Mouse (Mus musculus): ENCODE data around the gene Crtac1.

Crtac1 gene

DNA sequence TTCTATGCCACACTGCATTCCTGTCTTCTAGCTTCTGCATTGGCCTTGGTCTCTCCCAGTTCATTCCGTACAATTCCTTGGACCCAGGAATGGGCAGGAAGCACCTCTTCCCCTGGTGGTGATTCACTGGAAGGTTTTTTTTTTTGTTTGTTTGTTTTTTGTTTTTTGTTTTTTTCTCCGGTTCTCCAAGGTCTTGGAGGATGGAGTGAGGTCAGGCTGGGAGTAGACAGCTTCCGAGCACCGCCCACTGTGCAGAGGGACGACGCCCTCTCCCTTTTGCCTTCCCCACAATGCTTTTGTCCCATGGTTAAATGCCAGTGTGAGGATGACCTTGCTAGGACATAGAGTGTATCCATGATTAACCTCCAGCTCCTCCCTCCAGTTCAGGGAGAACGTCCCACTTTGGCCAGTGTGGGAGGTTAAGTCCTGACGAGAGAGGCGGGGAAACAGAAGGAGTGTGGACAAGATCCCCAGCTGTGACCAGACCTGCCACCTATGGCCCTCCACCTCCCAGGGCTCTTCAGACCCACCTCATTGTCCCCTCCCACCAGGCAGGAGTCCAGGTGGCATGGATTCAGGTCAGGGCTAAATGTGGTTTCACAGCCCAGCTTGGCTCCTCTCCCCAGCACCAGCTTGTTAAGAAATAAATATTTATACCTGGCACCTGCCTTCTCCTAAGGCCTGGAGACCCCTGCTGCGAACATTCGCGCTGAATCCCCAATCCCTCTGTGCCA, 109.1 kb downstream of the Crtac1 start:
- DNase-seq: no peak

DNA sequence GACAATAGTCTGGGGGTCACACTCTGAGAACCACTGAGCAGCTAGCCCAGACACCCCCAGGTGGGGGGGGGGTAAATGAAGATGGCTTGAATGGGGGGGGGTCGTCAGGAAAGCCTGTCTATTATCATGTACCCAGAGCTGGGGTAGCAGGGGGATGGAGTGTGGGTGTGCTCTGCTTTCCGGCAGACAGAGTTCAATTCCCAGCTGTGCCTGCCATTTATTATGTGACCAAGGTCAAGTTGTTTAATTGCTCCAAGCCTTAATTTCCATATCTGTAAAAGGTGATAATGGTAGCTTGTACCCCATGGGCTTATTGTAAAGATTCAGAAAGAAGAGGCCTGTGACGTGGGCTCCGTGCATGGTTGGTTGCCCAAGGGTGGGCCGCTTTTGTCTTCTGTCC, 109.6 kb downstream of the Crtac1 start:
- no peak for DNase-seq

DNA sequence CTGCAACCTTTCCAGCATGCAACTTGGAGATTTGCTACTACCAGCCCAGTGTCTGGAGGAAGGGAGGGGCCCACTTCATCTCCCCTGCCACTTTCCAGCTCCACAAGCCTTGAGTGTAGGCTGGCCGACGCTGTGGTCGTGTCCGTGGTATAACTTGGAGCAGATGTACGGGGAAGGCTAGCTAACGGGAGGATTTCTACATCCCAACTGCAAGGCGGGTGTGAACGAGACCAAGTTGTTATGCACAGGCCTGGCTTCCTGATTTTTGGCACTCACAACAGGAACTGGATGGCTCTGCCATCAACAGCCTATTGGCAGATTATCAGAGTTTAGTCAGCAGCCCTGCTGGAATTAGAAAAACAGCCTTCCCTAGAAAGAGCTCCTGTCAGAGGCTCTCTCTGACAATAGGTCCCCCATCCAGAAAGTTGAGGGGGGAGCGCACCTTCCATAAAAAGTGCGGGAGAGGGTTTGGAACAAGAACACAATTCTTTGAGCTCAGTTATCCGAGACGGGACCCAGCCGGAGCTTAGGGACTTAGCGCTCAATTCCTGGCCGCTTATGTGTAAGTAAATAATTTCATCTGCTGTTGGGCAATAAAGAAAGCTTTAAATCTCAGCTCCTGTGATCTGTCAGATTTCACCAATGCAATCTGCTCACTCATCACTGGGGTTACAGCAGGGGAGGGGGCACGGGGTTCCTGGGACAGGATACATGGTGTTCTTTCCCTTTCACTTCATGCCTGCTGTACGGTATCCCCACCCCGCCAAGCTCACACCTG, 113.7 kb downstream of the Crtac1 start:
- DNase-seq: no peak

DNA sequence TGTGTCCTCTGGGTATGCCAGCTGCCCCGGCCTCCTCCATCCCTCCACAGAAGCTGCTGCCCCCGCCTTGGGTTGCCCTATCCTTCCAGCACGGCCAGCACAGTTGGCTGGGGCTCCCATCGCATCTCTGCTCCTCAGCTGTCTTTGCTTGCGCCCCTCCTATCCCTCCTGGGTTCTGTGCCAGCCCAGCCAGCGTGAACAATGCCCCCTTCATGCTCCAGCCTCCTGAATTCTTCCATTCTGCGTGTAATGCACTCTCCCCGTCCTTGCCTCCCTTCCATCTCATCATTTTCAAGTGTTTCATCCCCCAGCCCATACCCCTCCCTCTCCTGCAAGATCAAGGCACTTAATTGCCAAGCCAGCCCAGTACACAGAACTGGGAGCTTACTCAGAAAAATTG, 114.6 kb downstream of the Crtac1 start:
- DNase-seq: no peak

DNA sequence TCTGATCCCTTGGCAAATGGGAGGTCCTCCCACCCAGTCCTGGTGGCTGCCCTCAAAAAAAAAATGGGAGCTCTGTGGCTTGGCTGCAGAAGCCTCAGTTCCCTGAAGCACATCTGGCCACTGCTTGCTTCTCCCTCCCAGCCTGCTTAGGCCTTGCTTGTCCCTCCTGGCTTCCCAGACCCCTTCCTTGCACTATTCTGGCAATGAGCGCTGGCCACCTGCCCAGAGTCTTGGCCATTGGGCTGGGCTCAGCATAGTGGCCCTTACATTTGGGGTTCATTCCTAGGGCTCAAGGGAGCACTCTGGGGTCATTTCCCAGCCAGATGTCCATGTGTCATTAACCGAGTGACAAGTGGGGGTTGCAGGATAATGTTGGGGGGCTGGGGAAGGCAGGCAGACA, 115.1 kb downstream of the Crtac1 start:
- no peak for DNase-seq

DNA sequence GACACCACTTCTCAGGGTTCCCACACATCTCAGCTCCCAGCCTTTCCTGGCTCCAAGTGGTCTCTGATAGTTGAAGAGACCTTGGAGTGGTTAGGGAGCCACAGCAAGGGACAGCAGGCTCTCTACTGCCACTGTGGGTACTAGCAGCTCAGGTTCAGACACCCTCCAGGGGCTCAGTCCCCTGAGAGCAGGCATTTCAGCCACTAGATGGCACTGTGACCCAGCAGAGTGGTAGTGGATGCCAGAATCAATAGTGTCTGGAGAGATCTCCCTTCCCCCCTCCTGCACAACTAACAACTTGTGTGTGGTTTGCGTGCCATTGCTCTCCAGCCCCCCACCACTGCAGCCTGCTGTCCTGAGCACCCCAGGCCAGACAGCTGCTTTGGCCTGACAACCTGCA, 115.7 kb downstream of the Crtac1 start:
- peak; percentile 42 to 52 for DNase-seq

DNA sequence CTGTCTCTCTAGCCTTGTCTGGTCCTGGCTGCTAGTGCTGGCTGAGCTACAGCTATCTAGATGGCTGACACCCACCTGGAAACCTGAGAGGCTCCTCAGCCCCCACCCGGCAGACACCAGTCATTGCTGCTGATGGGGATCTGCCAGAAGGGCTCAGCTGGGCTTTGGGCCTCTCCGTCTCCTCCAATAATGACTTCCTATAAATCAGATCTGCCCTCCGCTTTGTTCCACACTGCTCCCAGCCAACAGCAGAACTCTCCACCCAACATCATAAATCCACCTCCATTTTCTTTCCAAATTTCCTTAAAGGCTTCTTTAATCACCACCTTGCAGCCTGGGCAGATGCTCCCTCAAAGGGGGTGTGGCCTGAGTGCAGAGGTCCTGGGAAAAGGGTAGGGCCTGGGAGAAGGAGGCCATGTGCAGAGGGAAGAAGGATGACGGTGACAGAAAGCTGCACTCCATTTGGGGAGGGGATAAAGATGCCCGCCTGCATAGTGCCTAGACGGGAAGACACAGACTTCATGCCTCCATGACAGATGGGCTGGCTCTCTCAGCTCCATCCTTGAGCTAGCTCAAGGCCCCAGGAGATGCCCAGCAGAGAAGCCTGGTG, 116.4 kb downstream of the Crtac1 start:
- DNase-seq: no peak

DNA sequence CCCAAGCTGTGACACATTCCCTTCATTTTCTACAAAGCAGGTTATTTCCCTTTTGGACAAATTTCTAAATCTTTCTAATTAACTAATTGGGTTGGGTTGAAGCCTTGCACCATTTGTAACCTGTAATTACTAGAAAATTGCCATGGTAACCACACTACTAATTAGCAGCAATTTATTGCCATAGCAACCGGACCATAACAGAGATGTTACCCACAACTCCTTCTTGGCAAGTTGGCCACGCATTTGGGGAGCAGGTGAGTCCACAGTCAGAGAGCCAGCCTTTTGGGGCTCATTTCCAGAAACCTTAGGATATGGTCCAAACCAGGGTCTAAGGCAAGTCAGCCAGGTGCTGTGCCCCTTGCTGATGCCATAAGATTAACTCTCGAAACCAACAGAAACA, 119.4 kb downstream of the Crtac1 start:
- no peak for DNase-seq

DNA sequence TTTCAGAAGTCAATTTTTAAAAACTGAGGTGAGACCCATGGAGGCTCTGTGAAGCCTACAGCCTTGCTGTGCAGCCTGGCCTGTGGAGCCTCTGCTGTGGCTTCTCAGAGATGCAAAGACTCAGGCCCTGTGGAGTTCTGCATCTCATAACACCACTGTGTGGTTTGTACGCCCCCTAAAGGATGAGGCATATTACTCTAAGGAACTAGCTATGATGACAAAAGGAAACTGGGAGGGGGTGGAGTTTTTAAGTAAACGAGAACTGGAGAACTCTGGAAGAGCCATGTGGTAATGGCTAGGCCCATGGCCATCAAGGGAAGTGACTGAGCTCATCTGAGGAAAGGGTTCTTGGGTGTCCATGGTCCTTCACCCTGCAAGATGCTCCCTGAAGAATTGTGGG, 120.3 kb downstream of the Crtac1 start:
- no peak for DNase-seq

DNA sequence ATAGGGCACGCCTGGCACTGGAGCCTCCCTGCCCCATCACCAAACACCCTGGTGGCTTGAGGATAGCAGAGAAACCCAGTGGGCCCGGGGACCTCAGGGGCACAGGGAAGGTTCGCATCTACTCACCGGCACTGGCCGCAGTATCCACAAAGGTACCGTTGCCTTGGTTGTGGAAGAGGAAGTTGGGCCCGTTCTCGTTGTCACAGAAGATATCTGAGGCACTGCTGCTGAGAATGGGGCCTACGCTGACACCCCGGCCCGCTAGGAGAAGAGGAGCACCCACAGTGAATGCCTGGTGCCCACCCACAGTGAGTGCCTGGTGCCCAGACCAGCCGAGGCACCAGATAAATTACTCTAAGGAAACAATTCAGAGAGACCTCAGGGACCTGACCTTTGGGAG, 122.7 kb downstream of the Crtac1 start:
- DNase-seq: no peak

DNA sequence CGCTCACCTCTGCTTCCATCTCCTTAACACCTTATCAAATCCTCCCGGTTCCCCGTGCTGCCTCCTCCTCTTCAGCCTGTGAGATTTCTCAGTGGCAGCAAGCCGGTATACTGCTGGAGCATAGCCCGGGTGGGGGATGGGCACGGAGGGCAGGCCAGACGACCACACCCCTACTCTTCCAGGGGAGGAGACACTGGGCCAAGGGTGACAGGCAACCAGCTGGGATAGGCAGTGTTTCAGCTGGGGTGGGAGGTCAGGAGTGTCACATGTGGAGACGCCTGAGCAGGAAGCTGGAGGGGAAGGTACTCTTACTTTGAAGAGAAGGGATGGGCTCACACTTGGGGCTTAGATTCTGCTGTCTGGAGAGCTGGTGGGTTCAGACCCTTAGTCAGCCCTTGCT, 124.6 kb downstream of the Crtac1 start:
- no peak for DNase-seq

DNA sequence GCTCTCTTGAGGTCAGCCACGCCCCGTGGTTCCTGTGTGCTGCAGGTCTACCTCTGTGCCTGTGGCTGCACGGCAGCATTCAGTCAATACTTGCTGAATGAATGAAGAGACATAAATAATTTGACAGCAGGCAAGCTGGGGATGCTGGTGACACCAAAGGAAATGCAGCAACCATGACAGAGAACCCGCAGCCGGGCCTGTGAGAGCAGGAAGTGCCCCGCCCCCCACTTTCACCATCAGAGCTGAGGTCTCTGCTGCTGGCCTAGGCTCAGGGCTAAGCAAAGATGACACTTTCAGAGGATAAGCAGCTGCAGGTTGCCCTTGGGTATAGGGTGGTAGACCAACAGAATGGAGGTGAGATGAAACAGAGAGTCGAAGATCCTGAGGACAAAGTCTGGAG, 125.4 kb downstream of the Crtac1 start:
- peak; percentile 22 to 36 for DNase-seq

DNA sequence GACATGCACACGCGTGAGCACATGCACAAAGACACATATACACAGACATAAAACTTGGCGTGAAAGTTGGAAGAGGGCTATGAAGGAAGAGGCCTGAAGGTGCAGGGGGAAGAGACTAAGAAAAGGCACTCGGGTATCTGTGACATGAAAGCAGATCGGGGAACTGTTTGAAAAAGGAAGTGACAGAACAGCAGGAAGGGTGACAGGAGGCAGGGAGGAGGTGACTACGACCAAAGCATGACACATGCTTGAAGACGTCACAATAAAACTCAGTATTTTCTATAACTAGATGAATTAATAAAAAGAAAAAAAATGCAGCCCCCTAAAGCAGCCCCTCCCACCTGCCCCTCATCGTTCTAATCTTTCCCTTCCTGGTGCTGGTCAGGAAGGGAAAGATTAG, 125.8 kb downstream of the Crtac1 start:
- no peak for DNase-seq

DNA sequence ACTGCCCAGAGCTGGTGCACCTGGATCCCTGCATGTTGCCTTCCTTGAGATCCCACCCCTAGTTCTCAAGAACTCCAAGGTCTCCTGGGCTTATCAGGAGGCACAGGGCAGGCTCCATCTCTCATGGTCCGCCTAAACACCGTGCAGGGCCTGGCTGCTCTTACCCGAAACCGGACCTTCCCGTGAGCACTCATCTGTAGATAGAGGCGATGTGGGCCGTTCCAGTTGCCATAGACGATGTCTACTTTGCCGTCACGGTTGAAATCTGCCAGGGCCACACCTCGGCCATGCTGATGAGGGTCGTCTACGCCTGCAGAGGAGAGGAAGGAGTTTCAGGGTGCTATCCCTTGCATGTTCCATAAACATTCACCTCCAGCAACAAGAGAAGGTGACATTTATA, 127.1 kb downstream of the Crtac1 start:
- no peak for DNase-seq

DNA sequence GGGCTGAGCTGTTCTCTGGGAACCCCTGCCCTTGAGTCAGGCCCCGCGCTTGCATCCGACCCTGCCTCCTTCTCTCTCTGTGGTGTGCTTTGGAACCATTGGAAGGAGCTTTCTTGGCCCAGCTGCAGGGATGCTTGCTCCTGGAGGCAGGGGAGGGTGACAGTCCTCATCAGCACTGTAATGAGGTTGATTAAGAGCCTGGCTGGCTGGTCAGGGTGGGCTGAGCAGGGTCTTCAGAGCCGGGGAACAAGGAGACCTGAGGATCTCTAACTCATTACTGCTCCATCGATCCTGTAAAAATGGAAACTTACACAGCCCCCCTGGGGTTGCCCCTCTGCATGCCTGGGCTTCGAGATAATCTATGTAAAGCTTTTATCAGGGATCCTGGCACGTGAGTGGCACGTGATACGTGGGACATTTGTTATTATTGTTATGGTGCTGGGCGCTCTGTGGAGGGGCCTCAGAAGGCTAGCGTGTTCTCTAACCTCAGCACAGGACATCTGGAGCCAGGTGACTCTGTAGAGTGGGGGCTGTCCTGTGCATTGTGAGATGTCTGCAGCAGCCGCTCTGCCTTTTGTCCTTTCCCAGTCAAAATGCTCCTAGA, 128.3 kb downstream of the Crtac1 start:
- no peak for DNase-seq

DNA sequence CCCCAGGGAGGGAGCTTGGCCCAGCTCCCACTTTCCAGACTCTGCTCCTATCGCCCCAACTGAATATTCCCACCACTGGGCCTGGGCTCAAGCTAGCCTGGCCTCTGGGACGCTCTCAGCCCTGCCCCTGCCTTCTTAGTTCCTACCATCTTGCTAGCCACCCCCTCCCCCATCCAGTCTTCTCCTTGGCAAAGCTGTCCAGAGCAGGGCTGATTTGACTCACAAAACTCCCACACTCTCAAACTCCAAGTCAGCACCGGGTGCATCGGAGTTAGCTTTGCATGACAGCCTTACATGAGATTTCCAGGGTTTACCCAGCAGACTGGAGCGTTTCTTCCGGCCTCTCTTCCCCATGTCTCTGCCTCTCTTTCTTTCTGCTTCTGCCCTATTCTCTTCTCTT, 138.4 kb downstream of the Crtac1 start:
- DNase-seq: no peak

DNA sequence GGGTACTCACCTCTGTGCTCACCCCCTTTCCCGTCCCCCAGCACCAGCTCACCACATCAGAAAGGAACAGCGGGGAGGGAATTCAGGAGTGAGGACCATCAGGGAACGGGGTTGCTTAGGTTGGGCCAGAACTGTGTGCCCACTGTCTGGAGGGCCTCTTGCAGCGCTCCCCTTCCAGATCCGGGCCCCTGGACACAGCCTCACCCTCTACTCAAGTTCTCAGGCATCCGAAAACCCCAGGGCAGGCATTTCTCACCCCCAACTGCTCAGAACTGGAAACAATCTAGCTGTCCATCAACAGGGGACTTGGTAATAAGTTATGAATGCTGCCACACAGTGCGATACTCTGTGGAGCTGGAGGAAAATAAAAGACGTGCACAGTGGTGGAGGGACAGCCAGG, 139.5 kb downstream of the Crtac1 start:
- no peak for DNase-seq

DNA sequence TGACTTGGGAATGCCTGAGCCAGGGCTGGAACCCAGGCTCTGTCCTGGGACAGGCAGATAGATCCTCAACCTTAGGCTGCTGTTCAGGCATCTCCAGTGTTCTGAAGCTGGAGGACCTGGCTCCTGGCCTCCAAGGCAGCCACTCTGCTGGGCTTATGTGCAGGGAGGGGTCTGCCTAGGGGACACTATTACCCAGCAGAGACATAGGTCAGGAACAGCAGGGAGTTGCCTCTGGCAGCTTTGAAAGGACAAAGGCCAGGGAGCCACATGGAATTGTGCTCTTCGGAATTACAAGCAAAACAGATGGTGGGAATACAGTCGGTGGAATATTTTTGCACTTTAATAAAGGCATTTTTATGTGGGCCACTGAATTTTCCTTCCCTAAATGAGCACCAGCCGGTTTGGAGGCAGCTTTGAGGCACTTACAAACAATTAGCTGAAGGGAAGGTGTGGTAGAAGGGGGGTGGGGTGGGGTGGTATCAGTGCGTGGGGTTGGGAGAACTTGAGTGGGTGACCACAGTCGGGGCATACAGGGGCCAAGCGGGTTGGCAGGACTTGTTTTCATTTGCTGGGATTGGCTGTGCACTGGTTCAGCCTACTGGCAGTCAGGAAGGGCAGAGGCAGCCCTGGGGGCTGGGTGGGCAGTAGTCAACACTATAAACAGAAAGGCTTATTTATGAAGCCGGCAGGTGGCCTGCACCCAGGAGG, 140.5 kb downstream of the Crtac1 start:
- no peak for DNase-seq

DNA sequence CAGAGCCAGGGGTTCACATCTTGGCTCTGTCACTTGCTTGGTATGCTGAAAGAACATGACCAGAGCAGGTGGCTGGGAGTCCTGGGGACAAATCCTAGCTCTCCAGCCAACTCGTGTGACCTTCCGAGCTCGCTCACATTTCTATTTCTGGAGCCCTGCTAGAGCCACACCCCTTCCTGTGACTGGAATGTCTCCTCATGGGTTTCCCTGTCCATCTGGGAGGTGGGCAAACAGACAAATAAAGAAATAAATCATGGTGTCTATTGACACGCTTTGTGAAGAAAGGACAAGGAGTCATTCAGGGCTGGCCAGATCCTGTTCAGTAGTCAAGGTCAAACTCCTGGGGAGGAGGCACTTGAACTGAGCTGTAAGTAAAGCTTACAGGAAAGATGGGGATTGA, 143.2 kb downstream of the Crtac1 start:
- no peak for DNase-seq

DNA sequence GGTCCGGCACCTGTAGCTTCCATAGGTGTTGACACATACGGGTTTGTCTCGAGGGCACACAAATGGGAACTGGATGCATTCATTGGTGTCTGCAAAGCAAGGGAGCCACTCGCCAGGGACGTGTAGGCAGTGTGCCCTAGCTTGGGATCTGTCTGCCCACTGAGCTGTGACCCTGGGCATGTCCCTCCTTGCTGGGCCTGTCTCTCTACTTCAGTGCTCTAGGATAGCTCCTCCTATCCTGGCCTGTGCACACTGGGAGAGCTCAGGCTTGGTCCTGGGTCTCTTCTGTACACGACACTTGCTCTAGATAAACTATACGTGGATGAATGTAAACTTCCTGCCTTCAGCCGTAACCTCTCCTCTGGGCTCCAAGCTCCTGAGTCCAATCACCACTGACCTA, 147.4 kb downstream of the Crtac1 start:
- no peak for DNase-seq

DNA sequence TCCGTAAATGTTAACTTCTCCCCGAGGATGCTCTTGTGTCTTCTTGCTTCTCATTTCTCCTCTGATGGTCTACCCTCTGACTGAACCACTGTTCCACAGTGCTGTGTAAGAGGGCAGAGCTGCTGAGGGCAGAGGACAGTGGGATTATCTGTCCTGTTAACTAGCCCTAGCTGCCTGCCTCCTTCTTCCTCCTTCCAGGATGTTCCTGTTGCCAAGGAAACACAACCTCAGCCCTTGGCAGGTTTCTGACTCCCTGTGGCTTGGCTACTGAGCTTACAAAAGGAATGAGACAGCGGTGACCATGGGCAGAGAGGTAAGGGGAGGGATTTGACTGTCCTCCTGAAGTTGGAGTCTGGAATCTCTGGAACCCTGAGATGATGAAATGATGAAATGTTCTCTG, 152.0 kb downstream of the Crtac1 start:
- no peak for DNase-seq

DNA sequence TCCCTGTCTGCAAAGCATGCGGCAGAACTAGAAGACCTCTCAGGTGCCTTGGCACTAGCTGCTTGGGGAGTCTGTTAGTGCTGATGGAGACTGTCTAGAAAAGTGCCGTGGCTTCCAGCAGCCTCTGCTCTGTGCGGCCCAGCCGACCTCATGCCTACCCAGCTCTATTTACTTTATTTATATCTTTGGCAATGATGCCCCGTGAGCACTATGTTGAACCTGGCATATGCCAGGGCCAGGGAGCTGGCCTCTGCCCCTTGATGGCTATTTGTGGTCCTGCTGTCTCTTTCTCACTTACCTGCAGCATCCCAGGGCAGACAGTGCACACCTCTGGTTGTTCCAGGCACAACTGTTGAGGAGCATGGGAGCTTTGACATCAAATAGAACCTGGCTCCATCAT, 153.1 kb downstream of the Crtac1 start:
- no peak for DNase-seq

DNA sequence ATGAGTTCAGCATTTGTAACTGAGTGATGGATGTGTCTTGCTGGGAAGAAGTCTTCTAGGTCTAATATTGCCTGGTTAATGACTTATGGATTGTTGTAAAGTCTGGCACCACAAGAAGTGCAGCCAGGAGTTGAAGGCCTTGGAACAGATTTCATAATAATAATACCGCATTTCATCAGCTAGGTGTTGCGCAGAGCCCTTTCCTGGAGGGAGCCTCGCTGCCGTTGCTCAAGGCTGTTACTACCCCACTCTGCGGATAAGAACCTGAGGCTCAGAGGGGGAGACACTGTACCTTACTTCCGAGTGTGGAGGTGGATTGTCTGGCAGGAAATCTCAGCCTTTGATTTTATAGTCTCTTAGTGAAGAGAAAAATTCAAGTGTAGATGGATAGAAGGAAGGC, 154.3 kb downstream of the Crtac1 start:
- no peak for DNase-seq
